ENCODE assay signal across 19 mouse cellular contexts in genomic region chr7:126263964-126264363, GRCm38 (mm10). TPM values are rescaled to one million over a fixed set of nuclear protein-coding genes. Genes with fewer than 3 reads are reported as not detected.
DNase-seq lines count a peak whose midpoint lies in the region; ATAC-seq and TF ChIP-seq lines count a peak whose summit lies in the region.
"Had no signal": no experiment of that assay in that cellular context is flagged by ENCODE, and none has a peak within 500 bp of the region (broad histone marks: within the 10 kb centered on the region; RNA-seq: fewer than 3 reads in every experiment).

No protein-coding gene starts in this region.

- H3K27me3 ChIP-seq in hindbrain, embryonic 13.5 days: peaks cover 23% of the 10 kb centered on the region; the same call in 1 of the 2 replicates
- H3K27me3 ChIP-seq in hindbrain, embryonic 10.5 days (ENCODE audit: insufficient read depth, poor library complexity, severe bottlenecking): peaks cover 22% of the 10 kb centered on the region; the same call in 1 of the 2 replicates
- H3K27me3 ChIP-seq in forebrain, embryonic 11.5 days (ENCODE audit: control insufficient read depth, insufficient read depth, low read length): no peaks in the 10 kb centered on the region; the same call in 1 of the 2 replicates
- no peaks in the 10 kb centered on the region for H3K27me3 ChIP-seq in forebrain, postnatal 0 days (ENCODE audit: insufficient read depth, low read length)
- 0 out of 2 replicates have a peak, but pooled peaks cover 10% of the 10 kb centered on the region for H3K27me3 ChIP-seq in limb, embryonic 12.5 days
- H3K27me3 ChIP-seq: stomach, embryonic 15.5 days had no signal

- no peak for DNase-seq in hindbrain, embryonic 10.5 days (ENCODE audit: low spot score)
- peak; percentile 62 for DNase-seq in forebrain, embryonic 11.5 days (ENCODE audit: low spot score)
- peak; percentile 29 for DNase-seq in forebrain, postnatal 0 days
- DNase-seq in frontal cortex, postnatal 25 days (ENCODE audit: low spot score in 2 of 2): no peak
- DNase-seq in layer of hippocampus, adult 8-10 months (ENCODE audit: low spot score in 2 of 2): no peak
- no peak for DNase-seq in gastrocnemius, adult 8-10 months (ENCODE audit: low spot score in 2 of 2)
- DNase-seq: adrenal gland, postnatal 14 days; cerebellum, adult 9-10 months; heart, postnatal 36 days; kidney, adult 9 months; kidney, postnatal 14 days; lung, postnatal 4 days; right cerebral cortex, postnatal 4 days; thymus, postnatal 25 days had no signal

- H3K9ac ChIP-seq in hindbrain, embryonic 13.5 days: no peak overlapping the region
- H3K9ac ChIP-seq in forebrain, embryonic 11.5 days (ENCODE audit: low read length): no peak overlapping the region
- no peak overlapping the region for H3K9ac ChIP-seq in forebrain, postnatal 0 days
- peak overlapping the region; percentile 19; the same call in 1 of the 2 replicates for H3K9ac ChIP-seq in limb, embryonic 12.5 days (replicated peaks)
- H3K9ac ChIP-seq: stomach, embryonic 15.5 days had no signal

- 22% methylated on average over 7 of the region's 7 CpGs for WGBS in hindbrain, embryonic 13.5 days
- 43% methylated on average over 7 of the region's 7 CpGs for WGBS in hindbrain, embryonic 10.5 days
- 11% methylated on average over 7 of the region's 7 CpGs for WGBS in forebrain, embryonic 11.5 days
- 3% methylated on average over 7 of the region's 7 CpGs for WGBS in forebrain, postnatal 0 days
- 22% methylated on average over 7 of the region's 7 CpGs for WGBS in limb, embryonic 12.5 days

- ATAC-seq in hindbrain, embryonic 13.5 days (ENCODE audit: low FRiP score): 0 out of 2 replicates have a peak, but pooled peaks have one; percentile 18
- peak; percentile 77 for ATAC-seq in forebrain, embryonic 11.5 days (replicated peaks; ENCODE audit: low FRiP score)
- ATAC-seq in forebrain, postnatal 0 days: peak; percentile 18; the same call in 1 of the 2 replicates
- no peak for ATAC-seq in limb, embryonic 12.5 days (ENCODE audit: insufficient number of reproducible peaks, insufficient read depth, low FRiP score, low TSS enrichment, low read depth)
- ATAC-seq: CD4-positive, CD25-positive, alpha-beta regulatory T cell, adult 4 months had no signal

- H3K4me3 ChIP-seq in hindbrain, embryonic 13.5 days: no peak overlapping the region
- no peak overlapping the region for H3K4me3 ChIP-seq in hindbrain, embryonic 10.5 days
- H3K4me3 ChIP-seq in forebrain, embryonic 11.5 days (ENCODE audit: low read depth, low read length): no peak overlapping the region
- H3K4me3 ChIP-seq in forebrain, postnatal 0 days (ENCODE audit: low read depth, low read length): no peak overlapping the region
- H3K4me3 ChIP-seq in limb, embryonic 12.5 days (replicated peaks): no peak overlapping the region
- H3K4me3 ChIP-seq: layer of hippocampus, adult 2 months; stomach, embryonic 15.5 days had no signal

- H3K4me2 ChIP-seq in hindbrain, embryonic 13.5 days: no peak overlapping the region
- H3K4me2 ChIP-seq in forebrain, embryonic 11.5 days (ENCODE audit: low read depth, low read length, severe bottlenecking): 0 out of 2 replicates have a peak overlapping the region, but pooled peaks have one; percentile 13
- no peak overlapping the region for H3K4me2 ChIP-seq in forebrain, postnatal 0 days (ENCODE audit: low read depth)
- H3K4me2 ChIP-seq in limb, embryonic 12.5 days: no peak overlapping the region
- H3K4me2 ChIP-seq: stomach, embryonic 15.5 days had no signal

- H3K9me3 ChIP-seq in hindbrain, embryonic 13.5 days: no peaks in the 10 kb centered on the region
- no peaks in the 10 kb centered on the region for H3K9me3 ChIP-seq in hindbrain, embryonic 10.5 days
- no peaks in the 10 kb centered on the region for H3K9me3 ChIP-seq in forebrain, embryonic 11.5 days (ENCODE audit: control insufficient read depth, low read length)
- no peaks in the 10 kb centered on the region for H3K9me3 ChIP-seq in forebrain, postnatal 0 days (ENCODE audit: low read length)
- H3K9me3 ChIP-seq in limb, embryonic 12.5 days: no peaks in the 10 kb centered on the region
- H3K9me3 ChIP-seq: stomach, embryonic 15.5 days had no signal

- no peaks in the 10 kb centered on the region for H3K36me3 ChIP-seq in hindbrain, embryonic 13.5 days
- H3K36me3 ChIP-seq in hindbrain, embryonic 10.5 days: no peaks in the 10 kb centered on the region
- H3K36me3 ChIP-seq in forebrain, embryonic 11.5 days (ENCODE audit: control insufficient read depth, insufficient read depth, low read length): no peaks in the 10 kb centered on the region
- no peaks in the 10 kb centered on the region for H3K36me3 ChIP-seq in forebrain, postnatal 0 days (ENCODE audit: insufficient read depth)
- H3K36me3 ChIP-seq in limb, embryonic 12.5 days: no peaks in the 10 kb centered on the region
- H3K36me3 ChIP-seq: stomach, embryonic 15.5 days had no signal

- TF ChIP-seq CTCF in forebrain, postnatal 0 days (IDR thresholded peaks at IDR 0.05; ENCODE audit: low read depth): no peak

- peaks cover 33% of the 10 kb centered on the region for H3K4me1 ChIP-seq in hindbrain, embryonic 13.5 days (replicated peaks)
- peaks cover 15% of the 10 kb centered on the region for H3K4me1 ChIP-seq in hindbrain, embryonic 10.5 days (replicated peaks)
- peaks cover 12% of the 10 kb centered on the region for H3K4me1 ChIP-seq in forebrain, embryonic 11.5 days (replicated peaks; ENCODE audit: control insufficient read depth, insufficient read depth, low read length)
- H3K4me1 ChIP-seq in forebrain, postnatal 0 days (ENCODE audit: insufficient read depth): peaks cover 10% of the 10 kb centered on the region
- H3K4me1 ChIP-seq in limb, embryonic 12.5 days (replicated peaks): peaks cover 15% of the 10 kb centered on the region

- no peak overlapping the region for H3K27ac ChIP-seq in hindbrain, embryonic 13.5 days
- no peak overlapping the region for H3K27ac ChIP-seq in hindbrain, embryonic 10.5 days
- H3K27ac ChIP-seq in forebrain, embryonic 11.5 days (ENCODE audit: low read depth, low read length): no peak overlapping the region
- no peak overlapping the region for H3K27ac ChIP-seq in forebrain, postnatal 0 days (ENCODE audit: low read depth, low read length)
- no peak overlapping the region for H3K27ac ChIP-seq in limb, embryonic 12.5 days
- H3K27ac ChIP-seq: layer of hippocampus, adult 2 months; stomach, embryonic 15.5 days had no signal

RNA-seq across cellular contexts. Expression of gene Sbk1, which starts 8.5 kb away (rescaled TPM):
- polyA plus RNA-seq in hindbrain, embryonic 13.5 days (2015; fragmentation: Nextera tagmentation; extraction: Ambion mirVana): 248 and 253 TPM in 2 replicates
- polyA plus RNA-seq in hindbrain, embryonic 10.5 days (2016; fragmentation: Nextera tagmentation; extraction: Ambion mirVana): 100 and 180 TPM in 2 replicates
- polyA plus RNA-seq in forebrain, embryonic 11.5 days (2014; fragmentation: Nextera tagmentation; extraction: Ambion mirVana): 194 and 214 TPM in 2 replicates
- total RNA-seq in forebrain, postnatal 0 days (2014; rRNA removed): 445 and 497 TPM in 2 replicates
- polyA plus RNA-seq in forebrain, postnatal 0 days (2015; fragmentation: Nextera tagmentation; extraction: Ambion mirVana): 204 and 224 TPM in 2 replicates
- 120 TPM in 2 replicates for polyA plus RNA-seq in limb, embryonic 12.5 days (2016; fragmentation: Nextera tagmentation; extraction: Ambion mirVana)
- 10 to 100 TPM; 56.4 to 75.1 (median 65.6) TPM for total RNA-seq in layer of hippocampus, adult 8-10 months (2022)
- 10 to 100 TPM; 13.0 to 18.8 (median 16.8) TPM for total RNA-seq in gastrocnemius, adult 8-10 months (2022)

Comparison
In these comparisons a context has a peak if more than half of its experiments do, and no peak if none do; other contexts are left out.
1. DNase-seq: peak in forebrain, embryonic 11.5 days (single experiment) and forebrain, postnatal 0 days (single experiment); none in hindbrain, embryonic 10.5 days (single experiment), frontal cortex, postnatal 25 days (0 of 2), layer of hippocampus, adult 8-10 months (0 of 2) and gastrocnemius, adult 8-10 months (0 of 2).